Mouse (Mus musculus) left cerebral cortex, postnatal 10 days (tissue): ENCODE results near the gene Cnr2. TPM values are rescaled to one million over a fixed set of nuclear protein-coding genes. Genes with fewer than 3 reads are reported as not detected.

Source experiments
- DNase-seq, 2 experiments: peaks; one replicate each; pipeline ENCODE4 v3.0.0; 2021 to 2022; ENCODE audit warnings: low spot score in 2 of 2, mixed read lengths in 1 of 2; ENCODE audit errors: extremely low spot score in 1 of 2
- intact Hi-C: fragments of 180-260 bp; cut with DNase I; formaldehyde crosslinking; loops from one replicate; pipeline ENCODE4 v1.15.1; 2025
- total RNA-seq, 2 experiments: library from RNA; stranded (reverse); gene quantifications; 2 replicates each; pipeline ENCODE4 v1.2.3; 2021

Gene Cnr2
- total RNA-seq, 2 experiments from 2014 or later, result 0.11 TPM; not detected in 1

DNA sequence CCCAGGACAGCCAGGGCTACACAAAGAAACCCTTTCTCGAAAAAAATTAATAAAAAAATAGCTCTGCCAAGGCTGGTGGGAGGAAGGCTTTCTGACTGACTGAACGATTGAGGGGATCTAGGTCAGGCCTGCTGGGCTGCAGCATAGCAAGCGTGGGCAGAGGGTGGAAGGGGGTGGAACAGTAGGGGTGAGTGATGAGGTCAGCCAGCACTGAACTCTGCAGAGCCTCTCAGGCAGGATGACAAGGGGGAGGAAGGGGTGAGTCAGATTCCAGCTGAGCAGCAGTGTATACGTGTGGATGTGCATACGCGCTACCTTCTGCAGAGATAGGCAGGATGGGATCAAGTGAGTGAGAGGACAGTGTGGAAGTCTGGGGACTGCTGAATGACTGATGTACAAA, 54.7 kb downstream of the Cnr2 start:
- no peak for DNase-seq
- intact Hi-C loops, result loop anchor here (5.0 kb wide), 1 partner anchor 58 kb away; no protein-coding TSS in a partner anchor

DNA sequence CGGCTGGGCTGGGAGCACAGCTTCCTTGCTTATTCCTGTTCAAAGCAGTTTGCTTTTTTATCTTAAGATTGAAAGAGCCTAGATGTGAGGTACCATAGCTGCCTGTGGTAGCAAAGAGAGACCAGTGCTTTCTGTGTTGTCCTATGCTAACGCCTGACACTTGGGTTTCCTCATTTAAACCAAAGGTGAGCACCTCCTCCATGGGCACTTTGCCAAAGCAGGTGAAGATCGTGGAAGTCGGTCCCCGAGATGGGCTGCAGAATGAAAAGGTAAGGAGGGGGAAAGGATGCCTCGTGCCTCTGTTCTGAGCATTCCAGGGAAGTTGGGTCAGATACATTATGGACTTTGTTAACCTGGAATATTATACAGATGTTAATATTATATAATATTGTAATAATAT, 55.2 kb downstream of the Cnr2 start:
- intact Hi-C loops, result no loop called here

DNA sequence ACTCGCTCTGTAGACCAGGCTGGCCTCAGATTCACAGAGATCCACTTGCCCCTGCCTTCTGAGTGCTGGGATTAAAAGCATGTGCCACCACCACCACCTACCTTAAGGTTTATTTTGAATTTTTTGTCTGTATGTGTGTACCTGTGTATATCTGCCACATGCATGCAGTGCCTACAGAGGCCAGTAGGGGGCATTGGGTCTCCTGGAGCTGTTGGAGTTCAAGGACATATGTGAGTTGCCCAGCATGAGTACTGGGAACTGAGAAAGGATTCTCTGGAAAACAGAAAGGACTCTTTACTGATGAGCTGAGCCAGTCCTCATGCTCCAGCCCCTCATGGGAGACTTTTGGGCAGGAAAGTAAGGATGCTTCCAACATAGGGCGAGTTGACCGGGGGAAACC, 56.3 kb downstream of the Cnr2 start:
- intact Hi-C loops, result no loop called here

More for the DNA sequence above, 55.2 kb downstream of the Cnr2 start:
- DNase-seq, result no peak

DNA sequence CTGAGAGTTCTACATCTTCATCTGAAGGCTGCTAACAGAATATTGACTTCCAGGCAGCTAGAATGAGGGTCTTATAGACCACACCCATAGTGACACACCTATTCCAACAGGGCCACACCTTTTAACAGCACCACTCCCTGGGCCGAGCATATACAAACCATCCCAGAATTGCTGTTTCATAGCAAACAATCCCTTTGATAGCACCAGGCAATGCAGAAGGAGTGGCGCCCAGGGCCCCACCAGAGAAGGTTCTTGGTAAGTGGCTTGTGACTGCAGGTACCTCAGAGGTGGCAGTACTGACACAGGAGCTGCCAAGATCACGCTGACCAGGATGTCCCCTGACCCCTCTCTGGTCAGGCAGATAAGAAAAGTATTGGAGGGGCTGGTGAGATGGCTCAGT, 58.0 kb downstream of the Cnr2 start:
- DNase-seq, result no peak
- intact Hi-C loops, result no loop called here

More for the DNA sequence above, 56.3 kb downstream of the Cnr2 start:
- no peak for DNase-seq

DNA sequence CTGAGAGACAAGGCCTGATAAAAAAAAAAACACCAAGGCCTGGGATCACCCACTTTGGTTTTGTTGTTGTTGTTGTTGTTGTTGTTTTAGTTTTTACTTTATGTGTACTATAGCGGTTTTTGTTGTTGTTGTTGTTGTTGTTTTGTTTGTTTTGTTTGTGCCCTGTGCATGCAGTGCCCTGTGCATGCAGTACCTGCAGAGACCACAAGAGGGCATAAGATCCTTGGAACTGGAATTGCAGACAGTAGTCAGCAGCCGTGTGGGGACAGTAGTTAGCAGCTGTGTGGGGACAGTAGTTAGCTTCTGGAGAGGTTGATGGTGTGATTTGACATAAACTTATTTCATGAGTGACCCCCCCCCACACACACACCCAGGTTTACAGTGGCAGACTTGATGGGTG, 59.0 kb downstream of the Cnr2 start:
- intact Hi-C loops, result no loop called here
- peak in 1 of 2 experiments; percentile 78 for DNase-seq

DNA sequence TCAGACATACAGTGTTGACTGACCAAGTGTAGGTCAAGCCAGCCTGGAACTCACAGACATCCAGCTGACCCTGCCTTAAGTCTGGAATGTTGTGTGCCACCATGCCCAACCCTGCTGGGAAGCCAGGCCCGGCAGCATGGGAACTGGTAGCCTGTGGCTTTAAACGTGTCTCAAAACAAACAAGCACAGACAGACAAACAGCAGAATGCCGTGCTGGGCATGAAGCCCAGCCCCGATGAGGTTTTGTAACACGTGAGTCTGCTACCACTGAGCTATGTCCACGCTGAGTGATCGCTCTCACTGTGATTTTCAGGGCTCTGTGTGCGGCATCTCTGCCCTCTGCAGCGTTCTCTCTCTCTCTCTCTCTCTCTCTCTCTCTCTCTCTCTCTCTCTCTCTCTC, 60.7 kb downstream of the Cnr2 start:
- intact Hi-C loops, result no loop called here
- DNase-seq, result no peak

DNA sequence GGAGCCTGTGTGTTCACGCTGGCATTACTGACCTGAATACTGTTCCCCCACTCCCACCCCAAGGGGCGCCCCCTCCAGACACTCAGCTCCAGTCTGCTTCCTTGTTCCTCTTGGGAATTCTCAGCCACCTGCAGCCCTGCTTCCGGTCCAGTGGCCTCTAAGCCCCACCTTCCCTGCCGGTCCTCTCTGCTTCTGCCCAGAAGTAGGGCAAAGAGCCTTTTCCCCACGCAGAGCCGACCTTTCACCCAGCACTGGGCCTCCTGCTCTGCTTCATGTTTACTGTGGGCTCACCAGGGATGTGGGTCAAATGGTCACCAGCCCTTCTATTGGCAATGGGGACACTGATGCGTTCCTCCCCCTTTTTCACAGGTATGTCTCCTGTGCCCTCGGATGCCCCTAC, 63.2 kb downstream of the Cnr2 start:
- no peak for DNase-seq
- intact Hi-C loops, result no loop called here

DNA sequence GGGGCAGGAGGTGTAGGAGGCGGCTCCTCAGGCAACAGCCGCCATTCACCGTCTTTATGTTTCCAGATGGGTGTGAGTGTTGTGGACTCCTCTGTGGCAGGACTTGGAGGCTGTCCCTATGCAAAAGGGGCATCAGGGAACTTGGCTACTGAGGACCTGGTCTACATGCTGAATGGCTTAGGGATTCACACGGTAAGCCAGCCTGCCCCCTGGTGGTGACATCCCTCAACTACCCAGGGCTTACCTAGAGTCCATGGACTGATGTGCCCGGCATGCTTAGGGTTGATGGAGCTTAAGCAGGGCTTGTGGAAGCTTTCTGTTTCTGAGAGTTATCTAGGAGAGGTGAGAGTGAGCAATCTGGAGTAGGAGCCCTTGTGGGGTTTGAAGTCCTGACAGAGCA, 65.5 kb downstream of the Cnr2 start:
- intact Hi-C loops, result no loop called here
- DNase-seq, result peak in 1 of 2 experiments; percentile 85

DNA sequence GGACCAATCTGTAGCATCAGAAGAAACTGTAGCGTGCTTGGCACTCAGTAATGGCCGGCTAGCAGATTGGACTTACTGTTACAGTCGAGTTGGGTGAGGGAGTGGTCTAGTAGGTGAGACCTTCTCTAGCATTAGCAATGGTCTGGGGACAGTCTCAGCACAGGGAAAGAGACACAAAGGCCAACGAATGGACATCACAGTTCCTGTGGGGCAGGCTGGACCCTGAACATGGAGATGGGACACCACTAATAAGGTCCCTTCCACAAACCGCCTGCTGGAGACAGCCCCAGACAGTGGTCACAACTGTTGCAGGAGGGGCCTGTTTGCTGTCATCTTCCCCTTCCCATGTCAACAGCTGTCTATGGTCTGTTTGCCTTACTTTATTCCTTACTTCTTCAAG, 66.5 kb downstream of the Cnr2 start:
- intact Hi-C loops, result no loop called here
- DNase-seq, result no peak

DNA sequence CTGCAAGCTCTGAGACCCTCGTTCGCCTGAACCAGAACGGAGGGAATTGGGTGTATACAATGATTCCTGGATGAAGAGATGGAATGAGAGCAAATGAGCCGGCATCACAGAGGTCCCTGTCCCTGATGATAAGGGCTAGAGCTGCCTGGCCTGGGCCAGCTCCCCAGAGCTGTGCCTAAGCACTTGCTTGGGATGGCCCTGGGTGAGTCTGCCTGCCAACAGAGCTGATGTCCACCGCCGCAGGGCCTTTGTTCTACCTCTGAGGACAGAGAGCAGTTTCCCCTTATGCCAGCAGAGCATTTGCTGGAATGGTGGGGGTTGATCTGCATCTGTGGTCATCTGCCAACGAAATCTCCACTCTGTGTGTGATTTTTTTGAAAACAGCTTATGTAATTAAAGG, 67.0 kb downstream of the Cnr2 start:
- intact Hi-C loops, result no loop called here
- DNase-seq, result no peak

DNA sequence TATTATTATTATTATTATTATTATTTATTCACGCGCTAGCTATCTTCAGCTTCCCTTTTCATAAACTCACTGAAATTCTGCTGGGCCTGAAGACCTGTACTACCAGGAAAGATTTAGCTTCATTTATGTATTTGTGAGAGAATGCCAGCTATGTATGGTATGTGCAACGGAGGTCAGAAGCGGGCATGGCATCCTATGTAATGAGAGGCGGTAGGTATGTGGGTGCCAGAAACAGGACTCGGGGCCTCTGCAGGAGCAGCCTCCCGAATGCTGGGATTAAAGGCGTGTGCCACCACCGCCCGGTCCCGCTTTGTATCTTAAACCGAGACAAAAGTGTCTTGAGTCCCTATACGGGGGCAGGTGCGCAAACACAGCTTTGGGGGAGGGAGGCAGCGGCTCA, 67.8 kb downstream of the Cnr2 start:
- no peak for DNase-seq
- intact Hi-C loops, result no loop called here

DNA sequence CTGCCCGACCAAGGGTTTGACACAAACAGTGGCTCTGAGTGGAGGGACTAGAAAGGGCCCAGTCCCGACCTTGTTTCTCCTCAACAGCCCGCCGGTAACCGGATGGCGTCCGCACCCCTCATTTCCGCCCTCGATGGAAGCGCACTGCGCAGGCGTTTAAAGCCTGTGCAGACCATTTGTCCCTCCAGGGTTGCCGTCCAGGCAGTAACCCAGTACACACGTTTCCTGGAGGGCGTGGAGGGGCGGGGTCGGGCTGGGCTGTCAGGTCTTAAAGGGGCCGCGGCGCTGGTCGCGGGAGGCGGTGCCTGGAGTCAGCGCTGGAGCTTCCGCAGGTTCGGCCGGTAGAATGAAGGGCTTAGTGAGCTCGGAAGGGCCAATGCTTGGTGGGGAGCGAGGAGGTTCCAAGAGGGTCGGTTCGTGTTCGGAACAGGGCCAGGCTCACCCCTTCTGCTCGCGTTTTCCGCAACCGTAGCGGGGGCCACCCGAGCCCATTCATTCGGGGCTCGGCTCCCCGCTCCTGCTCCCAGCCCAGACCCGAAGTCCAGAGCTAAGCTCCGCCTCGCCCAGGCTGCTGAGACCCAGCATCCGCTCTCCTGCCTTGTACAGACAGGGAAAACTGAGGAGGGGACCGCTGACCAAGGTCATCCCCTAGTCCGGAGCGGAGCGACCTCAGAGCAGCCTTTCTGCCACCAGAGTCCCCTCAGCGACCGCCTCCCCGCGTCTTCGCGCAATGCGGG, 68.4 kb downstream of the Cnr2 start, which contains the start of gene Gale:
Gale (plus strand) TSS at position 271 of the 737 bp plus-strand sequence.
- intact Hi-C loops, result no loop called here

DNA sequence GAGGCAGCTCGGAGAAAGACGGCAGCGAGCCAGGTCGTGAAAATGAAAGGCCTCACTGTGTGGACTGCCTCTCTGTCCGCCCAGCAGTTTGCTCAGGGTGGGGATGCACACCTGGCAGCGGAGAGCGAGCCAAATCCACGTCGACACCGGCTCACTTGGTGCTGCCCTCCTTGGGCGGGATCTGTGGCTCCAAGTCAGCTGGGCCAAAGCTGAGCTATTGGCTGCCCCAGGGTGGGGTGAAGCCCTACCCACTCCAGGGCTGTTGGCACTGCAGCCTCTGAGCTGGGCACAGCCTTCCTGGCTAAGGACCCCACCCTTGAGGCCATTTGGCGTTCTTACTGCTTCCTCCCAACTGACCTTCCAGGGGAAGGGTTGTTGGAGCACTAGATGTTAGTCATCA, 69.2 kb downstream of the Cnr2 start:
- intact Hi-C loops, result no loop called here
- peak; percentile 48 to 77 for DNase-seq

More for the DNA sequence above, 68.4 kb downstream of the Cnr2 start, which contains the start of gene Gale:
- DNase-seq, result peak; percentile 92 to 97

DNA sequence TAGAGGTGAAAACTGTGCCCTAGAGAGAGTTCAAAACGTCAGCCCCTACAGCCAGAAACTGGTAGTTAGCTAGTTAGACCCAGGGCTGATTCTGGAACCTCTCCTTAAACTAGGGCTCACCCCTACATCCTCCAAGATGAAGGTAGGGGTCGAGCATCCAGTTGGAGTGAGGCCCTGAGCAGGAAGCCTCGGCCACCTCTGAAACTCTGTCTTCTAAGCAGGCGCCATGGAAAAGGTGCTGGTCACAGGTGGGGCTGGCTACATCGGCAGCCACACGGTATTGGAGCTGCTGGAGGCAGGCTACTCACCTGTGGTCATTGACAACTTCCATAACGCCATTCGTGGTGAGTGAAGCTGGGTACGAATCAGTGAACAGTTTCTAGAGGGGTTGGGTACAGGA, 69.9 kb downstream of the Cnr2 start:
- no peak for DNase-seq
- intact Hi-C loops, result no loop called here

DNA sequence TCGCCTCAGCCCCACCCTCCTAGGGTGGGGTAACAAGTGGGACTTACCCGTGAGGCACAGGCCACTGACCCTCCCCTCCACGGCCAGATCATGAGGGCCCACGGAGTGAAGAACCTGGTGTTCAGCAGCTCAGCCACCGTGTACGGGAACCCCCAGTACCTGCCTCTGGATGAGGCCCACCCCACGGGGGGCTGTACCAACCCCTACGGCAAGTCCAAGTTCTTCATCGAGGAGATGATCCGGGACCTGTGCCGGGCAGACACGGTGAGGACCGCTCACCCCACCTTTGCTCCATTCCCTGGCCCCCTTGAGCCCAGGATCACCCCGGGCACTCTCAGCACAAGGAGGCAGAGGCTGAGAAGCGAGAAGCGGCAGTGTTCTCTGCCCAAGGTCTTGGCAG, 71.1 kb downstream of the Cnr2 start:
- no peak for DNase-seq
- intact Hi-C loops, result no loop called here

DNA sequence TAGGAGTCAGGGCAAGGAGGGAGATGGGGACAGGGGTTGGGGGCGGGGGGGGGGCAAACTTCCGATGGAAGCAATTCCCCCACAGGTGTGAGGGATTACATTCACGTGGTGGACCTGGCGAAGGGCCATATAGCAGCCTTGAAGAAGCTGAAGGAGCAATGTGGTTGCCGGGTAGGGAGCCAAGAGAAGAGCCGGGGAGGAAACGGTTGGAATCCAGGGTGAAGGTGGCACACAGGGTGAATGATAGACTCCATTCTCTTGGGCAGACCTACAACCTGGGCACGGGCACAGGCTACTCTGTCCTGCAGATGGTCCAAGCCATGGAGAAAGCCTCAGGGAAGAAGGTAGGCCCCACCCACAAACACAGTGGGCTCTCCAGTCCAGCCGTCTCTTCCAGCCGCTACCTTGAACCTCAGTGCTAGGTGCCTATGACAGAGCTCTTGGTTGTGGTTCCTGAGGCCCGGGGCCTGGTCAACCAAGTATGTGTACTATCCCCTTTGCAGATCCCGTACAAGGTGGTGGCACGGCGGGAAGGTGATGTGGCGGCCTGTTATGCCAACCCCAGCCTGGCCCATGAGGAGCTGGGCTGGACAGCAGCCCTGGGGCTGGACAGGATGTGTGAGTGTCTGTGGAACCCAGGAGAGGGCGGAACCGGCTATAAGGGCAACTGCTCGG, 72.0 kb downstream of the Cnr2 start:
- intact Hi-C loops, result no loop called here
- no peak for DNase-seq

DNA sequence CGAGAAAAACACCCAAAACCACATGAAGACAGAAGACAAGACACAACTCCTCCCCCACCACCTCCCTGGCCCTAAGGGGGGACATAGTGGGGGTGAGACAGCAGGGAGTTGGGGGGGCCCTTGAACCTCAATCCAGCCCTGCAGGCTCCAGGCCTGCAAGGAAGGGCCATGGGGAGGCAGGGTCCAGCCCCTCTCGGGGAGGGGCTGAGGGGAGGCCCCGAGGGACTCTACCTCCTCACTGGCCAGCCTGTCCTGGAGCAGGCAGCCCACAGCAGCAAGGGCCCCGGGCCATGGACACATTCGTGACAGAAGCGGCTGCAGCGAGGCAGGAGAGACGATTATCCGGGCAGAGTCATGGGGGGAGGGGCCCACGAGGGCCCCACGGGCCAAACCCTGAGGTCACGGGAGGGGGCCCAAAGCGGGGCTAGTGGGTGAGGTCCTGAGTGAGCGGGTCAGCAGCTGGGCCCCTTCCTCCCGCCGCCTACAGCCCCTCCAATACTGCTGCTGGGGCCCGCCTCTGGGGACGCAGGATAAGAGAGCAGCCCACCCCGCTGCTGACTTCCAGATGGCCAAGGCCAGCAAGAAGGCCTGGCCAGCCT, 73.2 kb downstream of the Cnr2 start:
- no peak for DNase-seq
- intact Hi-C loops, result no loop called here

DNA sequence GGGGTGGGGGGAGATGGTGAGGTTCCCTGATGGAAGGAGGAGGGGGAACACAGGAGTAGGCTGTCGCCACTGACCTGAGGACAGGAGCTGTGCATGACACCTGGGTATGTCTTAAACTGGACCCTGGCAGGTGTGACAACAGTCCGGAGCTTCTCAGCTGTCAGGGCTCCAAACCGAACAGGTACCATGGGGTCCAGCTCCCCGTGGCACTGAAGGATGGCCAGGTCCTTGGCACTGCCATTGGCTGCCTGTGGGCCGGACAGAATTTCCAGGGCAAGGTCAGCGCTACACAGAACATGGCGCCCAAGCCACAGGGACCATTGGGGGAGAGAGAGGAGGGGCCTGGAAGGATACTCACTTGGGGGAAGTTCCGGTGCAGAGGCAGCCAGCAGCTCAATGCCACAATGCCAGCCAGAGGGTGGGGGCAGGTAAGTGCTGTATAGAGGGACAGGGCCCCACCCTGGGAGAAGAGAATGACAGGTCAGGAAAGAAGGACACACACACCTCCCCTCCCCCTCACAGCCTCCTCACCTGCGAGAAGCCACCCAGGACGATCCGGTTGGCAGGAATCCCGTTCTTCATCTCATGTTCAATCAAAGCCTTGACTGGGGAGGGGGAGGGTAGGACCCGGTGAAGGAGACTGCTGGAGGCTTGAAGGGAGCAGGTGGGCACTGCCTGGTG, 74.0 kb downstream of the Cnr2 start:
- DNase-seq, result no peak
- intact Hi-C loops, result no loop called here
